Mouse (Mus musculus) cerebellum, adult 11 months (tissue): ENCODE results near the gene Gja4.

Source experiments
- DNase-seq: peaks from one replicate; pipeline ENCODE4 v3.0.0; 2022

The Gja4 gene

GRCm38 (mm10) chr4:127323651-127324050 is 9.8 kb upstream of the Gja4 start:
- no peak for DNase-seq

GRCm38 (mm10) chr4:127319613-127320012 is 5.8 kb upstream of the Gja4 start:
- DNase-seq: peak; percentile 52

GRCm38 (mm10) chr4:127317143-127317542 is 3.3 kb upstream of the Gja4 start:
- no peak for DNase-seq

GRCm38 (mm10) chr4:127315753-127316152 is 1.9 kb upstream of the Gja4 start:
- no peak for DNase-seq

- DNase-seq: no peak
Measured at GRCm38 (mm10) chr4:127314585-127314984, 746 bp upstream of the Gja4 start.

- no peak for DNase-seq
Measured at GRCm38 (mm10) chr4:127312349-127312748, 1.5 kb downstream of the Gja4 start.

GRCm38 (mm10) chr4:127311561-127311960 is 2.3 kb downstream of the Gja4 start:
- DNase-seq: no peak

- DNase-seq: no peak
Measured at GRCm38 (mm10) chr4:127306915-127307314, 6.9 kb downstream of the Gja4 start.

GRCm38 (mm10) chr4:127303796-127304195 is 10.0 kb downstream of the Gja4 start:
- DNase-seq: no peak

- no peak for DNase-seq
Measured at GRCm38 (mm10) chr4:127300503-127300902, 13.3 kb downstream of the Gja4 start.

- no peak for DNase-seq
Measured at GRCm38 (mm10) chr4:127292631-127293030, 21.2 kb downstream of the Gja4 start.

GRCm38 (mm10) chr4:127289039-127289548 is 24.7 kb downstream of the Gja4 start:
- DNase-seq: no peak

- no peak for DNase-seq
Measured at GRCm38 (mm10) chr4:127286907-127287306, 26.9 kb downstream of the Gja4 start.

- no peak for DNase-seq
Measured at GRCm38 (mm10) chr4:127279241-127279640, 34.6 kb downstream of the Gja4 start.

GRCm38 (mm10) chr4:127278451-127279001 is 35.3 kb downstream of the Gja4 start:
- no peak for DNase-seq

GRCm38 (mm10) chr4:127264183-127264554 is 49.7 kb downstream of the Gja4 start:
- DNase-seq: no peak

GRCm38 (mm10) chr4:127263438-127264182 is 50.2 kb downstream of the Gja4 start:
- DNase-seq: no peak

GRCm38 (mm10) chr4:127261601-127262000 is 52.2 kb downstream of the Gja4 start:
- DNase-seq: no peak
